Mouse (Mus musculus): ENCODE results near the gene Gm5797. TPM values are rescaled to one million over a fixed set of nuclear protein-coding genes. Genes with fewer than 3 reads are reported as not detected.

Gm5797 gene
- not detected for polyA plus RNA-seq (2017; shearing (Covaris generic))

GRCm38 (mm10) chr14:7332295-7332694 is at the start of gene Gm5797:
Gm5797 (minus strand) TSS chr14:7332395.

DNA sequence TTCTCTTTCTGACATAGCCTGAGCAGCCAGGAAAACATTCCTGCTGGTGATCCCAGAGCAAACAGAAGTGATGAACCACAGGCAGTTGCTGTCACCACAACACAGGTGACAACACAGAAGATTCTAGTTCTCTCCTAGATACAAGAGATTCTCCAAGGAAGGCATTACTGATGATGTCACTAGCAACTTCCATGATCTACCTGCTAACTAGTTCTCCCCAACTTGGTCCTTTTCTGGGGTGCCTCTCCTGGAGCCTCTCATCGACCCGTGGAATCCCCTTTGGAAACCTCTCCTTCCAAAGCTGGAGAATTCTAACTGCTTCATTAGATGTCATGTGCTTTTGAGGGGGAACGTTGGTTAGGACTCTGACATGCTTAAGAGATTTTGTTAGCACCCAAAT is 32.8 kb upstream of the Gm5797 start, which contains the start of gene Gm8374:
Gene Gm8374, minus strand, starts transcription at position 101 of the 400 bp plus-strand sequence.

DNA sequence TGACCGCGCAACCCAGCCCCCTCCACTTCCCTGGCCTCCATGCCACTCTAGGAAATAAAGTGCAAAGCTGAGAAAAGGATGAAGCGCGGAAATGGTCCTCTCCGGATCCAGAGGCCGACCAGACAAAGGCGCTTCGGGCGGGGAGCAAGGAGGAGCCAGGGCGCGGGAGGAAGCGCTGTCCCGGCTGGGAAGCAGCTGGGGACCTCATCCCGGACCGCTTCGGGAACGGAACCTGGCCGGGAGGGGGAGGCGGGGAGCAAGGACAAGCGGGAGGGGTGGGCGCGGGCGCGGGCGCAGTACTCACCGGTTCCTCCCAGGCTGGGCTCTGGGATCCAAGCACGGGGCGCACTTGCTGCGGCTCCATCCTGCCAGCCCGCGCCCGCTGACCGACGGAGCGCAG is 17.5 kb downstream of the Gm5797 start, which contains the start of gene Gm3739:
Gene Gm3739, minus strand, starts transcription at position 389 of the 400 bp plus-strand sequence.

Other genes with a start within 250 kb of the Gm5797 start
- not detected for gene Gm3696, start 231.8 kb downstream of the Gm5797 start, polyA plus RNA-seq (2017; shearing (Covaris generic))
- gene Gm6676, start 207.0 kb downstream of the Gm5797 start, polyA plus RNA-seq (2017; shearing (Covaris generic)) = not detected
- 0.21 TPM for gene Gm3512, start 157.9 kb downstream of the Gm5797 start, polyA plus RNA-seq (2017; shearing (Covaris generic))
- not detected for gene Gm16434, start 137.9 kb downstream of the Gm5797 start, polyA plus RNA-seq (2017; shearing (Covaris generic))
- not detected for gene Gm3727, start 67.7 kb downstream of the Gm5797 start, polyA plus RNA-seq (2017; shearing (Covaris generic))
- 0.21 TPM for gene Gm3739, start 17.3 kb downstream of the Gm5797 start, polyA plus RNA-seq (2017; shearing (Covaris generic))
- gene Gm8374, start 32.7 kb upstream of the Gm5797 start, polyA plus RNA-seq (2017; shearing (Covaris generic)) = not detected
- not detected for gene Gm3755, start 118.5 kb upstream of the Gm5797 start, polyA plus RNA-seq (2017; shearing (Covaris generic))
- not detected for gene Gm3752, start 151.4 kb upstream of the Gm5797 start, polyA plus RNA-seq (2017; shearing (Covaris generic))
- gene Gm3558, start 236.2 kb upstream of the Gm5797 start, polyA plus RNA-seq (2017; shearing (Covaris generic)) = not detected

Data from naive thymus-derived CD4-positive, alpha-beta T cell, adult 5 months (primary cell).